7 mouse cellular contexts compared by ENCODE assay signal in the genomic region with DNA sequence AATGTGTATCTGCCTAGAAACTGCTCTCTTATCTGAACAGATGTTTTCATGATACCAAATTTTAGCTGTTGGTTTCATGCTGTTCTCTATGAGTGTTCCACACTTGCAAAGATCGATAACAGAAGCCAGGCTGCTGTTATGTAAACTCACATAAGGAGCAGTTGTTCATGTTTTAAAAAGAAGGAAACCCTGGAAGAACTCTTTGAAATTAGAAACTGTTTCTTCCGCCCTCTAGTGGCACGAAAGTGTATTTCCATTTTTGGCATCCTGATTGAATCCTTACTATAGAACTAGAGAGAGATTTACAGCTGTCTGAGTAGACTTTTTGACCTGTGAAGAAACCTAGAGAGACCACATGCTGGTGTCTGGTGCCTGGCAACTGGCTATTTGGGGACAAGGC. TPM values are rescaled to one million over a fixed set of nuclear protein-coding genes. Genes with fewer than 3 reads are reported as not detected.
DNase-seq lines count a peak whose midpoint lies in the region; ATAC-seq and TF ChIP-seq lines count a peak whose summit lies in the region.

No protein-coding gene starts in this region.

- no peaks in the 10 kb centered on the region for H3K4me1 ChIP-seq in kidney, adult 2 months (ENCODE audit: control insufficient read depth, insufficient read depth, low read length)
- no peaks in the 10 kb centered on the region for H3K4me1 ChIP-seq in kidney, embryonic 14.5 days (ENCODE audit: control insufficient read depth, insufficient read depth, low read length)
- H3K4me1 ChIP-seq in ES-Bruce4 (ENCODE audit: control insufficient read depth, insufficient read depth, low read length), result no peaks in the 10 kb centered on the region

- H3K27me3 ChIP-seq in kidney, adult 2 months (replicated peaks; ENCODE audit: control insufficient read depth, insufficient read depth, low read length), result no peaks in the 10 kb centered on the region
- H3K27me3 ChIP-seq in kidney, embryonic 14.5 days (ENCODE audit: control insufficient read depth, insufficient read depth, low read length), result no peaks in the 10 kb centered on the region
- no peaks in the 10 kb centered on the region for H3K27me3 ChIP-seq in ES-Bruce4 (ENCODE audit: control insufficient read depth, insufficient read depth, low read length, poor library complexity, severe bottlenecking)

- H3K9me3 ChIP-seq in kidney, embryonic 14.5 days (ENCODE audit: control insufficient read depth, low read length), result no peaks in the 10 kb centered on the region
- H3K9me3 ChIP-seq in ES-Bruce4 (replicated peaks; ENCODE audit: control insufficient read depth, insufficient read depth, low read length, poor library complexity, severe bottlenecking), result no peaks in the 10 kb centered on the region

- no peak overlapping the region for H3K4me3 ChIP-seq in kidney, adult 2 months (ENCODE audit: insufficient read depth, low read depth, low read length)
- H3K4me3 ChIP-seq in kidney, embryonic 14.5 days (ENCODE audit: low read length), result no peak overlapping the region
- no peak overlapping the region for H3K4me3 ChIP-seq in ES-Bruce4 (ENCODE audit: low read depth, low read length)

- DNase-seq in kidney, adult 2 months, result peak; percentile 35
- DNase-seq in brain, adult 2 months (ENCODE audit: low read depth, low spot score), result peak; percentile 83
- peak; percentile 46 to 75 for DNase-seq in left cerebral cortex, adult 9 months (ENCODE audit: low spot score in 2 of 2)

- ATAC-seq in kidney, embryonic 14.5 days (ENCODE audit: low FRiP score, low TSS enrichment), result no peak
- no peak for ATAC-seq in inflammation-experienced regulatory T-cells, adult 6 months
- no peak for ATAC-seq in erythroblast, adult 5-6 weeks (replicated peaks; ENCODE audit: low FRiP score, poor library complexity, severe bottlenecking)

- H3K4me2 ChIP-seq in kidney, embryonic 14.5 days (replicated peaks; ENCODE audit: low read depth, low read length), result no peak overlapping the region

- no peak overlapping the region for H3K27ac ChIP-seq in kidney, adult 2 months (ENCODE audit: insufficient read depth, low read depth, low read length)
- H3K27ac ChIP-seq in kidney, embryonic 14.5 days (ENCODE audit: low read depth, low read length), result no peak overlapping the region
- H3K27ac ChIP-seq in ES-Bruce4 (ENCODE audit: insufficient read depth, low read length), result no peak overlapping the region

- no peak for TF ChIP-seq EP300 in ES-Bruce4 (IDR thresholded peaks at IDR 0.05; ENCODE audit: insufficient read depth, low read depth, low read length)

- H3K36me3 ChIP-seq in kidney, adult 2 months (ENCODE audit: control insufficient read depth, insufficient read depth, low read length), result no peaks in the 10 kb centered on the region
- 0 out of 2 replicates have a peak, but pooled peaks cover 7% of the 10 kb centered on the region for H3K36me3 ChIP-seq in kidney, embryonic 14.5 days (ENCODE audit: control insufficient read depth, insufficient read depth, low read length)
- no peaks in the 10 kb centered on the region for H3K36me3 ChIP-seq in ES-Bruce4 (ENCODE audit: control insufficient read depth, insufficient read depth, low read length, poor library complexity, severe bottlenecking)

- 4% methylated on average over 3 of the region's 3 CpGs for WGBS in kidney, adult 2 months
- WGBS in kidney, embryonic 14.5 days, result 7% methylated on average over 3 of the region's 3 CpGs

- no peak for TF ChIP-seq CTCF in kidney, adult 2 months (conservative IDR thresholded peaks at IDR 0.05; ENCODE audit: insufficient read depth, insufficient read length, low read depth, low read length)
- peak; percentile 9 for TF ChIP-seq CTCF in ES-Bruce4 (IDR thresholded peaks at IDR 0.05; ENCODE audit: low read depth, low read length)

- TF ChIP-seq POLR2A in kidney, adult 2 months (IDR thresholded peaks at IDR 0.05; ENCODE audit: low read depth, low read length), result no peak
- no peak for TF ChIP-seq POLR2A in ES-Bruce4 (IDR thresholded peaks at IDR 0.05; ENCODE audit: insufficient read depth, low read length)

- no peak overlapping the region for H3K9ac ChIP-seq in kidney, embryonic 14.5 days (ENCODE audit: low read depth, low read length)
- no peak overlapping the region for H3K9ac ChIP-seq in ES-Bruce4 (ENCODE audit: low read depth, poor library complexity, severe bottlenecking)

RNA-seq across cellular contexts. Expression of a gene that starts 43.5 kb away (rescaled TPM):
- polyA plus RNA-seq in kidney, adult 2 months (2012; rRNA removed), result 19.1 and 33.3 TPM in 2 replicates
- 73.7 and 91.5 TPM in 2 replicates for polyA plus RNA-seq in kidney, embryonic 14.5 days (2014; fragmentation: Nextera tagmentation; extraction: Ambion mirVana)
- polyA plus RNA-seq in ES-Bruce4 (2011; ENCODE audit: insufficient read depth, insufficient read length, low read depth, missing spikeins), result 40.5 and 48.2 TPM in 2 replicates
- polyA plus RNA-seq in inflammation-experienced regulatory T-cells, adult 6 months (2017; shearing (Covaris generic)), result 100 to 1,000 TPM; 124 to 306 (median 304) TPM
- total RNA-seq in erythroblast, adult 5-6 weeks (2015; ENCODE audit: low replicate concordance), result 17.1 and 34.7 TPM in 2 replicates
- 10.3 and 23.2 TPM in 2 replicates for total RNA-seq in erythroblast, adult 5-6 weeks (2017; ENCODE audit: low replicate concordance)
